Mouse (Mus musculus): Measurements from ENCODE around the gene Cog1.

Cog1 gene

DNA sequence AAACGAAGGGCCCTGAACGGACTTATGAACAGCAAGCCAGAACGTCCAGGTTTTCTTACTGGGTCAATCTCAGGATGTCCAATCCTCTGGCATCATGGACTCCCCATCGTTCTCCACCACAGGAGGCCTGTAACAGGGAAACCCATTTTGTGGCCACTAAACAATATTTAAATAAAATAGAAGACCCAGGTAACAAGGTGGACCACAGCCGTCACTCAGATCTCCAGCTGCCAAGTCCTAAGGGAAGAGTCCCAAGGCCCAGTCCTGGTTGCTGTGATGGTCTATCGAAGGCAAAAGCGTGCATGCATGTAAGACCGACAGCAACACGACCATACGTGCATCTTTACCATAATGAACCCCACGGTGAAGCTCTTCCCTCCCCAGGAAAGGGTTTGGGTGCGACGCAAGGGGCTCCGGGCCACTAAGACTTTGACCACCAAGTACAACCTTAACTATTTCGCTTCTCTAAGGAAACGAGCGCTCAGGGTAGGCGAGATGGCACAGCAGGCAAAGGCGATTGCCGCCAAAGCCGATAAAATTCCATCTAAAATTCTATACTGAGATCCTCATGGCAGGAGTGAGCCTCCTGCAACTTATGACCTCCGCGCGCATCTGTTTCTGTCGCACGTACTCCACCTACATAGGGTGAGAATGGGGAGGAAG, at the start of gene Cog1:
TSS of gene Cog1 (plus strand) at position 480 of the 663 bp plus-strand sequence.
- DNase-seq (ENCODE audit: extremely low read depth, insufficient read length, low spot score) = no peak

DNA sequence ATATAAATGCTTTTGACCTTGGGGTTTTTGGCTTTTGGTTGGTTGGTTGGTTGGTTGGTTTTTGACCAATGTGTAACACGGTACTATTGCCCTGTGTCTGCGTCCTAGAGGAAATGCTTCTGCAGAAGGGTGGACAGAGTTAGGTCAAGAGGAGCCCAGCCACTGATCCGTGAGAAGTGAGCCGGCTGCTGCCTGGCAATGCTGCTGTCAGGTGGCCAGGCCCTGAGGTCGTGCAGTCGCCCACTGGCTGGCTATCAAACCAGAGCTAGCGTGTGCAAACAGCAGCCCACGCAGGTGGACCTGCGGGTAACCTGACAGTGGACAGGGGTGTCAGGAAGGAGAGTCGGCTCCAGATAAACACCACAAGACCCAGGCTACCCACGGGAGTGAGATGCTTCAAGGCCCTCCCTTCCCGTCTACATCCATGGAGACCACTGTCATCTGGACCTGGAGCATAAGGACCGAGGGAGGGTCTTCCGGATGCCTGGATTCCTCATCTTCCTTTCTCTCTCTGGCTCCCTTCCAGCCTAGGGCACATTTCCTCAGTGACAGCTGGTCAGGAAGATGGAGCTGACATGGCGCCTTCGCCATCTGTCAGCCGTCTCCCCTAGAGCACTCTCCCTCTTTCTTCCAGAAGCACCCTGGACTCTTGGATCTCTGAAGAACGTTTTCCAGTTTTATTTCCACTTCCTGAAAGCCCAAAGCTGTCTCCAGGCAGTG, 48.3 kb upstream of the Cog1 start:
- no peak for DNase-seq (ENCODE audit: extremely low read depth, insufficient read length, low spot score)

DNA sequence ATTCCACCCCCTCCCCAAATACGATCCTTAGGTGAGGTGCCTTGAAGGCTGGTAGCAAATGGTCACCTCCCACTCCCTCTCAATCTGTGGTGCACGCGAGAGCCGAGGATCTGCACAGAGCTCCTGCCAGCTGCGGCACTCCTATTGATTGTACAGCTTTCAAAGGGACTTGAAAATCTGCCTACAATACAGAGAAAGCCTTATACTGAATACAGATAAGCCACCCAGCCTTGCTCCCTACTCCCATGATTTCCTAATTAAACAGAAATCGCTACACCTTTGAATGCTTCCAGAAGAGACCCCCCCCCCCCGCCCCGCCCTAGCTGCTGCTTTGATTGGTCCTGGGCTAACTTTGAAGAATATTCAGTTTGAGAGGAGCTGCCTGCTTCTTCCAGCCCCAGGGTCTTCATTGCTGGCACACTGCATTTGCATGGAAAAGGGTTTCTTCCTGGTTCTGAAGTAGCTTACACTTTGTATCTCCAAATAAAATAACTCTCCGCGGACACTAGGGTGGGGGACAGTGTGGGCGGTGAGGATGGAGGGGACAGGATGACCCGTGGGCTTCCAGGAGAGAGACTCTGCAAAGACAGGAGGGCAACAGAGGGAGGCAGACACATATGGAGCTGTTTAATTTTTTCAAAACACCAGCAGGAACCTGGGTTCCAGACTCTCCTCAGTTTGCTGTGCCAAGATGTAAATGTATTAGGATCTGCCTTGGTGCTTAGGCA, 47.2 kb upstream of the Cog1 start:
- DNase-seq (ENCODE audit: extremely low read depth, insufficient read length, low spot score) = no peak

DNA sequence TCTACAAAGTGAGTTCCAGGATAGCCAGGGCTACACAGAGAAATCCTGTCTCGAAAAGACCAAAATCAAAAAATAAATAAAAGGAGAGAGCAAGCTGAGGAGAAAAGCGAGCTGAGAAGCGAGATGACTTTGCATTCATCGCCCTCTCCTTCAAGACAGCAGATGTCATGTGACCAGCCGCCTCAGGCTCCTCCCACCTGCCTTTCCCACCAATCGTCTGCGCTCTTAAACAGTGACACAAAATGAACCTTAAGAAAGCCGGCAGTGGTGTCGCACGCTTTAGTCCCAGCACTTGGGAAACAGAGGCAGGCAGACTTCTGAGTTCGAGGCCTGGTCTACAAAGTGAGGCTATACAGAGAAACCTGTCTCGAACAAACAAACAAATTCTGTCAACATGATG, 41.4 kb upstream of the Cog1 start:
- DNase-seq (ENCODE audit: extremely low read depth, insufficient read length, low spot score) = no peak

DNA sequence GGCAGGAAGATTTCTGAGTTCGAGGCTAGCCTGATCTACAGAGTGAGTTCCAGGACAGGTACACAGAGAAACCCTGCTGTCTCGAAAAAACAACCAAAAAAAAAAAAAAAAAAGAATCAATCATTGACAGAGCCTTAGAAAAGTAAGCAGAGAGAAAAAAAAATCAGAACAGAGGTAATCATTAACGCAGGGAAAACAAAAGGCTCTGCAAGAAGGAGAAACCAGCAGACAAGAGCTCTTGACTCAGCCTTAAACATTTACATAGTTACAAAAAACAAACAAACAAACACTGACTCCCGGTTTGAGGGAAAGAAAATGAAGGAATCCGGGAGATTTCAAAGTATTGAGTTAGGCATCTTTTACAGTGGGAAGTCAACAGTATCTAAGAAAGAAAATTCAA, 39.4 kb upstream of the Cog1 start:
- no peak for DNase-seq (ENCODE audit: extremely low read depth, insufficient read length, low spot score)

DNA sequence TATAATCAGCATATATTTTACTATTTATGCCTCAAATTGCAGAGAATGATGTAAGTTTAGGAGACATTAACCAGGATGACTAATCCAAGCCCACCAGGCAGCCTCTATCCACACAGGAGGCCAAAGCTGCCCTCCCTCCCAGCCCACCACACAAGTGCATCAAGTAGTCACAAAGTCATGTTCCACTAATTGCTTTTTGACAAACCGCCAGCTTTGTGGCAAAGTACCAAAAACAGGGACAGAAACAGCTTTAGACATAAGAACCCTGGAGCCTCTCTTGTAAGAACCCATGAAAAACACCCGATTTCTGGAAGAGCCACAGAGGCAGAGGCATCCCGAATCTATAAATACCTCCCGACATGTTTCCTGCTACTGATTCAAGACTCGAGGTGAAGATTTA, 38.7 kb upstream of the Cog1 start:
- DNase-seq (ENCODE audit: extremely low read depth, insufficient read length, low spot score) = no peak

DNA sequence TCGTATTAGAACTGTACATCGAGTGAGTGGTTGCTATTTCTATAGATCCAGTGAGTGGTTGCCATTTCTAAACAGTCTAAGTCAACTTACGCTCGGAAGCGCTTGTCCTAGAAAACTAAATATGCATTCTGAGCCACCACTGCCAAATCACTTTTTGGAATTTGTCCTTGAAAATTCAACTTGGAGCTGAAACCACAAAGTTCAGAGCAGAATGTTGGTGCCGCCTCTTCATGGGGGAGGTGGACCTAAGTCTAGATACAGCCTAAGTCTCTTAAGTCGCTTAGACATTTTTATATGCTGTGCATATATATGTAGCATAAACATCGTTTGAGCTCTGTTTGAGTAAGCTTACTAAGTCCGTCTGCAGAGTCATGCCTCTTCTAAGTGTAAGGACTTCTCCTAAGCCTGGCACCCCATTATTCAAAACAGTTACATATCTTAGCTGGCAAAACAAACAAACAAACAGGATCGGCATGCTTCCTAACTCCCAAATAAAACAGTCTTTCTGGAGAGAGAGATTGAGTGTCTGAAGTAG, 37.8 kb upstream of the Cog1 start:
- DNase-seq (ENCODE audit: extremely low read depth, insufficient read length, low spot score) = no peak

DNA sequence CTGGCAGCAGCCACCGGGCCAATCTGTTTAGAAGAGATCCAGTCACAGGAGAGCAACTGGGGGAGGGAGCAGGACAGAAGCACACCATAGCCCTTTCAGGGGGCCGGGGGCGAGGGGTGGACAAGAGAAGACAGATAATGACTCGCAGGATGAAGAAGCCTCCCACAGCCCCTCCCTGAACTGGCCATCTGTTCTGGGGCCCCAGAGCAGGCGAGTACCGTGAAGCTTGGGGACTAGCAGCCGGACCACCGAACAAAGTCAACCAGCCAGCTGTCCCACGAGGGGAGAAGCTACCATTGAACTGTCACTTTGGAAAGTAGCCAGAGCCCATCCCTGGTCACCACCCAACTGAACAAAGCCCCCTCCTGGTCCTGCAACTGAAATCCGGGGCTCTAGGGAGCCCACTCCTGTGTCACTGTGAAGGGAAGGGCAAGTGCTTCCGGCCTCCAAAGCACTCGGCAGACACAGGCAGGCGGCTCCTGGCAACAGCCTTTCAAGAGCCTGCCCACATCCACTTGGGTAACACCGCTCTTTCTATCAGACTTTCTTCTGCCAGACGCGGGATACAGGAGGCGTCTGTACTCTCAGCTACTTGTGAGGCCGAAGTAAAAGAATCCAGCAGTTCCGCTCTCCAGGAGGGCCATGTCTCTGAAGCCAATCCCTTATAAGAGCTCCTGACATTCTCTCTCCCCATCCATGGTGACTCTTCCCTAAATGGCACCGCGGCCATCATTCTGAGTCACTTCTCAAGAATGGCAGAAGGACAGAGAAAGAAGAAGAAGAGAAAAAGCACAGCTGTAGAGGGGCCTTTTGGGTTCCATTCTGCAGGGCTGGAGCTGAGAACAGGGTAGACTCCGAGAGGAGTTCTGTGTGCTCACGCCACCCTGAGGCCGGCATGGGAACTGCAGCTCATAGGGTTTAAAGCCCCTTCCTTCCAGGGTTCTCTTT, 37.0 kb upstream of the Cog1 start:
- DNase-seq (ENCODE audit: extremely low read depth, insufficient read length, low spot score) = no peak

DNA sequence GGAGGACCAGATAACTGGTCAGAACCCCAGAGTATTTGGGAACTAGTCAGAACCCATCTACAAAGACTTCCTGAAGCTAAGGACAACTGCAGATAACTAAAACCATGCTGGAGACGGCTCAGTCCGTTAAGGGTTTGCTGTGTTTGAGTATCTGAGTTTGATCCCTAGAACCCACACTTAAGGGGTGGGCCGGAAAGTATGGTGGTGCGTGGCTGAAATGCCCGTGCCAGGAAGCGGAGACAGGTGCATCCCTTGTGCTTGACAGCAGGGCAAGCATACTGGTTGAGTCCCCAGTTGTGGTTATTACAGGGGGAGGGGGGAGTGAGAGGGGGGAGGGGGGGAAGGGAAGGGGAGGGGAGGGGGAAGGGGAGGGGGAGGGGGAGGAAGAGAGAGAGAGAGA, 34.5 kb upstream of the Cog1 start:
- no peak for DNase-seq (ENCODE audit: extremely low read depth, insufficient read length, low spot score)

DNA sequence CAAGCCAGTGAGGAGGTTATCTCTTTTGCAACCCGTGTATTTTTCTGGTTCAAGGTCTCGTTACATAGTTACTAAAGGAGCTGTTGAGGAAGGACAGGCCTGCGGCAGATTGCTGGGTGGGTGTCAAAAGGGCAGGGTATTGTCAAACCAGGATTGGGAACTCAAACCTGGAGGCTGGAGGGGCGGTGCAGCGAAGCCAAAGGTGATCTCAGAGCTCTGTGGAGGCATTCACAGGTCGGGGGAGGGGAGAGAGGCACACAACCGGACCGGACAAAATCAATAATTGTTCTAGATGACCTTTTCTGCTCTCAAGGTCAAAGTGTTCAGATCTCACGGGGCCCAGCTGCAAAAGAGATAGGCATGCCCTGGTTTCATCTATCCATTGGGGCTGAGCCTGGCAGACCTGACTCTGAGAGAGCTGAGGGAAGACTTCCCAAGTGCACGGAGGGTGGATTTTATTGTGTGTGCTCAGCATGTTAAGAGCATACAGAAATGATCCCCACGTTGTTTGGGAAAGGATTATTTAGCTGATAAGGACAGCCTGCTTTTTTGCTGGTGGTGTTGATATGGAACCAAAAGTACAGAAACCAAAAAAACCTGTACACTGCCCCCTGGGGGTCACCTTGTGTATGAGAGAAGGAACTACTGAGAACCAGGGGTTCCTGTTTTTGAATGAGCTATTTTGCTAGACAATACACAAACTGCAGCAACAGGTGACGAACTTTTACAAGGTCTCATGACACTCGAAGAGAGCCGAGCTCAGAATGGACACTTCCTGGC, 31.6 kb upstream of the Cog1 start:
- no peak for DNase-seq (ENCODE audit: extremely low read depth, insufficient read length, low spot score)

DNA sequence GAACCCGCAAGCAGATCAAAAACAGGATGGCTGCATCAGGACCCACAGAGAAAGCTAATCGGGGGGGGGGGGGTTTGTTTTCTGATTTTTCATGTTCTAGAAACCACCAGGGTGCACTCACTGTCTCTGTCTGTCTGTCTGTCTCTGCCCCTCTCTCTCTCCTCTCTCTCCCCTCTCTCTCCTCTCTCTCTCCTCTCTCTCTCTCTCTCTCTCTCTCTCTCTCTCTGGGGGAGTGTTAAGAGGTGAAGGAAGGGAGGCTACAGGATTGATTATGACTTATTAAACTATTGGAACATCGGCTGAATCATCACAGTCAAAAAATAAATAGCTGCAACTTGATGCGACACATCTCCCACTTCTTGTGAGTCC, 30.7 kb upstream of the Cog1 start:
- DNase-seq (ENCODE audit: extremely low read depth, insufficient read length, low spot score) = no peak

DNA sequence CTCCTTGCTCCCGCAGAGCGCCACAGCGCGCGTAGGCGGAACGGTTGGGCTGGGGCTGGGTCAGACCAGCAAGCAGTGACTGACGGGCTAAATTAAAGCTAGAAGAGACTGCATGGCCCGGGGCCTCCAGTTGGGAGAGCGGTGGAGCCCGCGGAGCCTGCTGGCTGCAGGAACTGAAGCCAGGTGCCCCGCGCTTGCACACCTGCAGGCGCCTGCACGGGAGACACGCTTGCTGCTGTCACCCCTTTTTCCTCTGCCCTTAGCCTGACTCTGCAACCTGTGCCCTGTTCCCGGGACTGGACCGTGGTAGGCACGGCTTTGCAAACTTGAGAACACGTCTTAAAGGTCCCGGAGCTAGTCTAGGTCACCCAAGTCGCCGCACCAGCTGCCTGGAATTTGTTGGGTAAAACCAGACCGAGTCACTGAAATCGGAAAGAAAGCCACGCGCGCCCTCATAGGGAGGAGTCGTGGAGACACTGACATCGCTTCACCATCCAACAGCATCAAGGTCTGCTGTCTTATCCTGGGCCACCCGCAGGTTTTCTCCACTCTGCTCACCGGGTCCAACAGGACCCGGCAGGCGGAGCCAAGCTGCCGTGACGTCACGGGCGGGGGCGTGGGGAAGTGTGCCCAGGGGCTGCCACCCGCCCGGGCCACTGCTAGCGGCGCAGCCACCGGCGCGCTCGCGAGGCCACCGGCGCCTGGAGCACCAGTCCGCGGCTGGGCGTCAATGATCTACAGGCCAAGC, 30.1 kb upstream of the Cog1 start, which contains the start of gene Sstr2:
TSS of gene Sstr2 (plus strand) at position 671 of the 748 bp plus-strand sequence.
- no peak for DNase-seq (ENCODE audit: extremely low read depth, insufficient read length, low spot score)

DNA sequence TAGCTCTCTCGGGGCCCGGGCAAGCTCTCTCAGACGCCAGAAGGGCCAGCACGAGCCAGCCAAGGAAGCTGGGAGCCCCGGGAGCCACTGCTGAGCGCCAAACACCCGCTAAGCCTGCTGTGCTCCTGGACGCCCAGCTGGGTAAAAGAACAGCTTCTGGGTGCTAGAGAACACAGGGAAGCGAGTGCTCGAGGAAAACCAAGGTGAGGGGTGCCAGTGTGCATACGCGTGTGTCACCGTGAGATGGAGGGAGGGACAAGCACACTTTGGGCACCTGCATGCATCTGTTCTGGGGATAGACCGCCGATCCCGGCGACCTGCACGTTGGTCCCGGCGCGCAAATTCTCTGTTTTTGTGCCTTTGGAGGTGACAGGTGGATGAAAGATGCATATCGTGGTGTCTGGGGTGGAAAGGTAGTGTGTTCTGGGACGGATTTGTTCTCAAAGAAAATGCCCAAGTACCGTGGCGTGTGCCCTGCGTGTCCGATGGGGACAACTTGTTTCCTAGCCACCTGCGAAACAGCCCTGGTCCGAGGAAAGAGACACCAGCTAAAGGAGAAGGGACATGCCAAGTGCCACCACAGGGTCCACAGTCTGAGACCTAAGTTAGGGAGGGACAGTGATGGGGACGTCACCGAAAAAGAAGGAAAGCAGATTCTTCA, 29.4 kb upstream of the Cog1 start:
- DNase-seq (ENCODE audit: extremely low read depth, insufficient read length, low spot score) = no peak

DNA sequence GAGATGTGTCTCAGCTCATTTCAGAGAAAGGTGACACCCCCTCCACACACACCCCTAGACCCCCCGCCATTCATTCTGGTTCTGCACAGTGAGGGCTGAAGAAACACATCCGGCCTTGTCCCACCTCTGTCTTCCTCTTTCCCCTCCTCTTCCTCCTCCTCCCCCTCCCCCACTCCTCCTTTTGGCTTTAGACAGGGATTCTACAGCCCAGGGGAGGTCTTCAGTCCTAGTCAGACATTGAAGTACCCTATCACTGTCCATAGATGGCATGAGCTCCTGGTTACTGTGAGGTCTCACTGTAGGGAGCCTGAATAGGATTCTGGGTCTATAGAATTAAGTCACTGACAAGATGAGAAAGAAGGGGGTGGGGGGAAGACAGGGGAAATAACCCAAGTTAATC, 28.0 kb upstream of the Cog1 start:
- DNase-seq (ENCODE audit: extremely low read depth, insufficient read length, low spot score) = no peak

DNA sequence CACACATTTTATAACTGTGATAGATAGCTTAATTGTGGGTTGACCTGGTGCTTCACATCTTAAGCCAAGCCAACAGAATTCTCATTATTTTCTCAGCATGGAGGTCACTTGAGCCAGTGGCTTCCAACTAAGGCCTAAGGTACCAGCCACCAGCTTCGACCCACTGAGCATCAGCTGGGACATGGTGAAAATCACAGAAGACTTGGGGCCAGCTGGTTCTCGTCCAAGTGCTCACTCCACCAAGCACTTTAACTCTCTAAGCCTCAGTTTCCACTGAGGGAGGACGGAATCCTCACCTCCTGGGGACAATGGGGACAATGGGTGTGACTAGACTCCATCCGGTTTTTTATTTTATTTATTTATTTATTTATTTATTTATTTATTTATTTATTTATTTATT, 26.9 kb upstream of the Cog1 start:
- no peak for DNase-seq (ENCODE audit: extremely low read depth, insufficient read length, low spot score)

DNA sequence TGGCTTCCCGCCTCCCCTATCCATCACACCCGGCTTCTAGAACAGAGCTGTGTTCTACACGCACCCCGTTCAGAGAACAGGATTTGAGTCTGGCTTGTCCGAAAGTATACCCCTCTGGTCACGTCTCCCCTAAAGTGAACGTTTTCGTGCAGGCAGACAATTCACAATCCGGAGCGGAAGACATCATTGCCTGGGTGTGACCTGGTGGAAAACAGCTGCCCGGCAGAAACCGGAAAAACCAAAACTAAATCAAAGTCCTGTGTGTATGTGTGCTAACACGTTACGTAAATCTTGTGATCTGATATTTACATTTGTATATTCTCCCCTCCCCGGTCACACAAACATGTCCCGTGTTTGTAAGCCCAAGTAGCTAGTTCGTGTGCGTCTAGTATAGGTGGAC, 23.5 kb upstream of the Cog1 start:
- no peak for DNase-seq (ENCODE audit: extremely low read depth, insufficient read length, low spot score)

DNA sequence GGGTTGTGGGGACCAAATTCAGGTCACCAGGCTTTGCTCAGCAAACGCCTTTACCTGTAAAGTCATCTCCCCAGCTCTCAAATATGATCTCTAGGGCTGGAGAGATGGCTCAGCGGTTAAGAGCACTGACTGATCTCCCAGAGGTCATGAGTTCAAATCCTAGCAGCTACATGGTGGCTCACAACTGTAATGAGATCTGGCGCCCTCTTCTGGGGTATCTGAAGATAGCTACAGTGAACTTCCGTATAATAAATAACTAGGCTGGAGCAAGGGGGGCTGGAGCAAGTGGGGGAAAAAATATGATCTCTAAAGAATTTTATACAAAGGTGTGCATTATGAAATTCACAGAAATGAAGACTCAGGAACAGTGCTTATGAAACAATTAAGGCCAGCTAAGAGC, 21.2 kb upstream of the Cog1 start:
- no peak for DNase-seq (ENCODE audit: extremely low read depth, insufficient read length, low spot score)

DNA sequence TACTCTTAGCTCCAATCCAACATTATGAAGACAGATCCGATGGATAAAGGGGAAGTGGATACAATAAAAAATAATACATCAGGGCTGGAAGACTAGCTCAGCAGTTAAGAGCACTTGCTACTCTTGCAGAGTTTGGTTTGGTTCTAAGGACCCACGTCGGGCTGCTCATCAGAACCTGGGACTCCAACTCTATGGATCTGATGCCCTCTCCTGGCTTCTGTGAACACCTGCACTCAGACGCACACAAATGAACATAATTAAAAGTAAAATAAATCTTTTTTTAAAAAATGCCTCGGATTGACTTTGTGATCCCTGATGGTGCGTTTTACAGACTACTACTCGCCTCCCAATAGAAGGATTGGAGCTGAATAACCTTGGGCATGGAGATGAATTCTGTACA, 18.3 kb upstream of the Cog1 start:
- DNase-seq (ENCODE audit: extremely low read depth, insufficient read length, low spot score) = no peak

DNA sequence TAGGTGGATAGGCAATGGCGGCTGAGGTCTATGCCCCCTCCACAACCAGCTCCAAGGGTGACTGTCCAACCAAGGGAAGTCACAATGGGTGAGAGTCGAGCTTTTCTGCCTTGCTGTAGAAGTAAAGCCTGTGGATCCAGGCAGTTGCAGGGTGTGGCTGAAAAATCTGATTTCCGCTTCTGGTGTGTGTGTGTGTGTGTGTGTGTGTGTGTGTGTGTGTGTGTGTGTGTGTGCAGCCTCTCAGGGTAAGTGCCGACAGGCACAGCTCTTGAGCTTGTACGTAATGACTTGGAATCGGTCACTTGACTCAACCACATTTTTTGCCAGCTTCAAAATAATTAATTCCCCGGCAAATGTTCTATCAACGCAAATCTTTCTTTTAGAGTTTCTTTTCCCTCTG, 17.7 kb upstream of the Cog1 start:
- DNase-seq (ENCODE audit: extremely low read depth, insufficient read length, low spot score) = no peak
